Mouse (Mus musculus) c-Kit-positive CD71-negative TER-119-negative erythroid progenitor cells, embryonic 14.5 days (primary cell): ENCODE measurements around the gene Cyth2.

ENCODE experiments used
- DNase-seq: peaks from one replicate; pipeline ENCODE4 v3.0.0-alpha.2; 2013; ENCODE audit warnings: low read depth

Cyth2 gene

DNA sequence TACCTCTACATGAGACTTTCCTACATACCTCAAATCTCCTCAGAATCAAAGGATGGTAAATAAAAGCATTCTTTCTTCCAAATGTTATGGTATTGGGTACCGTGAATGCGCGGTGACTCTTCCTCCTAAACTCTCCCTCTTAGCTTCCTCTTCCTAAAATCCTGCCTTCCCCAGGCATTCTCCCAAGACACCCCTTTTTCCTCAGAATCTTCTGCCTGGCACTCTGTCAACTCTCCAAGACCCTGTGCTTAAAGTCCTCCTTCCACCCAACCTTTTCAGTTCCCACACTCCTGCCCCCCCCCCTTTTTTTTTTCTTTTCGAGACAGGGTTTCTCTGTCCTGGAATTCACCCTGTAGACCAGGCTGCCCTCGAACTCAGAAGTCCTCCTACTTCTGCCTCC lies 460 bp upstream of the Cyth2 start:
- no peak for DNase-seq

DNA sequence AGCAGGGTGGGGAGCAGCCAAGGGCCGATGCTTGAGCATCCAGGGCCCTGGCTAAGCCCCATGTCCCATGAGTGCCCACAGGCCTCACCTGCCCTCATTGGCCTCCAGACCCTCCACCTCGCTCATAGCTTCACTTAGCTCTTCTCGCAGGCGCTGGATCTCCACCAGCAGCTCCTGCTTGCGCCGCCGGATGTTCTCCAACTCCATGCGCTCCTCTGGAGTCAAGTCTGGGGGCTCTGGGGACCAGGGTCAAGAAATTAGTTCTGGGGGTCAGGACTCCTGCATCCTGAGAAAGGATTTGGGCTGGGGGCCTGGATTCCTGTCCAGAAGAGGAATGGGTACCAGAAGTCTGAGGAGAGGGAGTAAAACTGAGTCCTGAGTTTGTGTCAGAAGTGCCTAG lies 1.5 kb downstream of the Cyth2 start:
- DNase-seq = no peak

DNA sequence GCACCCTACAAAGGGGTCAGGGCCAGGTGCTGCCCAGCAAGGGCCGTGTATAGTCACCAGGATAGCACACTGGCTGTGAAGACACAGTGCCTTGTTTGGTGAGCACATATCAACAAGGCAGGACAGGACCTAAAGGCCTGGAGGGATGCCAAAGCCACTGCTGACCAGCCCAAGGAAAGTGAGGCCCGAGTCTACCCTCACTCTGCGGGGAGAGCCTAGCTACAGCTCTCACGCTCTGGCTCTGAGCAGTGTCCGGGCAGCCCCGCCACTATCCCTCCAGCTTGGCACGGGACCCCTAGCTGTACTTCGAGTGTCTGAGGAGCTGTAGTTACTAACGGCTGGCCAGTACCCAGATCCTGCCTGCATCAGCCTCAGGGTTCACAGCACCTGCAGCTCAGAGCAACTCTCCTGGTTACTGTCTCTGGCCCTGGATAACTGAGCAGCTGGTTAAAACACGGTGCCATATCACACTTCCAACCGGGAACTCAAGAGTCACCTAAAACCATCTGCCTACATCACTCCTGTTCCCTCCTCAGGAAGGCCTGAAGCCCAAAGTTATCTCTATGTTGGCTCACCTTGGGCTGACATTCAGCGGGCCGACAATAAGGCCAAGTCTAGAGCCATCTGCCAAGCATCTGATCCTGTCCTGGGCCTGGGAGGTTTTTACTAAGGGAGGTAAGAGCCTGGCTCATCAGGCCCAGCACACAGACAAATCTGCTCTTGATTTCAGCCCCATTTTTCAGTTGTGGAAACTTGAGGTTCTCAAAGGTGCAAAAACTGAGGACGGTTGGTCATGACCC lies 4.9 kb downstream of the Cyth2 start:
- no peak for DNase-seq

DNA sequence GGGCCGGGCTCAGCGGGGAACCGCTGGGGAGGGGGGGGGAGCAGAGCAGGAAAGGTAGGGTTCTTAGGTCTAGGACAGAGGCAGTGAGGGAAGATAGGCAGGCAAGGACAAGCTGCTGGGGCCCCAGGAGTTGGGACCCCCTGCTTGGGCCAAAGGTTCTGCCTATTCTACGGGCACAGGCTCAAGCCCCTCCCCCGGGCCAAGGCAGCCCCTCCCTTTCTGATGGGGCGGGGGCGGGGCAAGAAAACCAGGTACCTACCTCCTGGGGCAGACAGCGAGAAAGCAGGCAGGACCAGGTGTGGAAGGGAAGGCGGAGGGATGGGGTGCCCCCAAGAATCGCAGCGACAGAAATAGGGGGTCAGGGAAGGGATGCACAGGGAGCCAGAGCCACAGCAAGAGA lies 5.9 kb downstream of the Cyth2 start:
- no peak for DNase-seq

DNA sequence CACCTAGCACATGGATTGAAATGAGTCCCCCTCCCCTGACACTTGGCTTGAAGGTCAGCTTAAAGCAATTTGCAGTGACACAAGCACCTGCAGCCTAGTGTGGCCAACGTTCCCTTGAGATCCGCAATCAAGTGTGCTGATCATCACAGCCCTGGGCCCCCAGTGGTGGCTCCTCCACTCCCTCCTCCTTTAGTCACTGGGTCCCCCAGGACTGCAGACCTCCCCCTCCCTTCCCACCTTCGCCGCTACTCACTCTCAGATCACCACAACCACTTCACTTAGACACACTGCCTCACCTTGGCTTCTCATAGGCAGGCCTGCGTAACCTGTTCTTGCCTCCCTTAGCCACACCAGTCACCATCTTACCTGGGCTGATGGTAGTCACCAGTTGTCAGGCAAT lies 8.4 kb downstream of the Cyth2 start:
- no peak for DNase-seq

DNA sequence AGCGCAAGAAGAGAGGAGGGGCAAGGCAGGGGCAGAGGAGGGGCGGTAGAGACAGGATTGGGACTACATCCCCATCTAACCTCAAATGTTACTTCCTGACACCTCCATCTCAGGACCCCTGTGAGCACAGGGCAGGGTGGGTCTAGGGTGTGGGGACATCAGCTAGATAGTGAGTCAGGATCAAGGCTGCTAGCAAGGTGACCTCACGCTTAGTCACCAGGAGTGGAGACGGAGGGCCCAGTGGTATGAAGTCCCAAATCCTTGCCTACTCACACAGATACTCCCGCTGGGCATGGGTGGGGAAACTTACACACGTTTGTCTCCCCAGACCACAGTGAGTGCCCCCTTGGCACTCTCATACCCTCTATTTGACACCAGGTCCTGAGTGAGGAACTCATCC lies 11.8 kb downstream of the Cyth2 start:
- no peak for DNase-seq

DNA sequence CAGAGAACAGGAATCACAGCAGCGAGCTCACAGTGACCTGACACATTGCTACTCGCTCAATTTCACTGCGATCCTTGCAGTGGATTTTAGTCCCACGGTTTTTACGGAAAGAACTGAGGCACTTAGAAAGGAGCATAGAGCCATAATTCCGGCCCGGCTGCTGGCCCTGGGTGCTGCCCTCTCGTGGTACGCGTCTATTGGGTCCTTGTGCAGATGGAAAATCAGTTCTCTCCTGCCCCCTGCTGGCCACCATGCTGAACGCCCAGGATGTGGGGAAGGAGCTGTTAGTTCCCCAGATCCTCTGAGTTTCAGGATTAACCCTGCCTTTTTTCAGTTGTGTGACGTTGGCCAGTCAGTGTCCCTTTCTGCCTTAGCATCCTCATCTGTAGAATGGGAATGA lies 13.0 kb downstream of the Cyth2 start:
- peak; percentile 86 for DNase-seq

DNA sequence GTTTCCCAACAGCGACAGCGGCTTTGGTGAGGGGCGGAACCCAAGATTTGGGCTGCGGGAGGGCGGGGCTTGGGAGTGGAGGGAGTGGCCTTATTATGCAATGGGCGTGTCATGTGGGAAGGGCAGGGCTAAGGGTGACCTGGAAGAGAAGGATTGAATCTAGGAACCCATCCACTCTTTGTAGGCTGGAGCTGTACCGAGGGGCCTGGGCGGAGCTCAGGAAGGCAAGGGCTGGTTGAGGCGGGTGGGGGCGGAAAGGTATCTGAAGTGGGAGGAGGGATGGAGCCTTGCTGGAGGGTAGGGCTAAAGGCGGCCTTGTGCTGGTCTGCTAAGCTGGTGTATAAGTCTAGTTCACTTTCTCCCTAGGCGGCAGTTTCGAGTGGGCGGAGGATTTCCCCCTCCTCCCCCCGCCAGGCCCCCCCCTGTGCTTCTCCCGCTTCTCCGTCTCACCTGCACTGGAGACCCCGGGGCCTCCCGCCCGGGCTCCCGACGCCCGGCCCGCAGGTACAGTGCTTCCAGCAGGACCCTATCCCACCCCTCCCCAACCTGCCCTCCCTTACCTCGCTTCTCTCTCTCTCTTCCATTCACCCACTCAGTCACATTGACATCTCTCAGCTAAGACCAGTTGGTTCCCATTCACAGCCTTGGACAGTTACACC lies 13.7 kb downstream of the Cyth2 start:
- DNase-seq = peak; percentile 66

DNA sequence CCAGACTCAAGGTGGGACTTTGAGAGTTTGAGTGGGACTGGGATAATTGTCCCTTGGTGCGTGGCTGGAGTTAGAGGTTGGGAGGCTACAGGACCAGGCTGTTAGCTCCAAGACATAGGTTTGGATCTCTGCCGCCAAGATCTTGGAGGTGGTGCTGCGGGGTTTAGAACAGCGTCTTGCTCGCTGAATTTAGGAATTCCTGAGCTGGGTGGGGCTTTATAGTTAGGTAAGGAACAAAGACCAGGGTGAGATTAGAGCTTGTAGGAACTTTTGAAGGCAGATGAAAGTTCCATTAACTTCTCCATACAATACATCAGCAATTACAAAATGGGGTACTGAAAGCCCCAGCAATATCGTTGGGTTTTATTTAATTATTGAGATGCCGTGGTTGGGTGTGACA lies 14.4 kb downstream of the Cyth2 start:
- DNase-seq = no peak

DNA sequence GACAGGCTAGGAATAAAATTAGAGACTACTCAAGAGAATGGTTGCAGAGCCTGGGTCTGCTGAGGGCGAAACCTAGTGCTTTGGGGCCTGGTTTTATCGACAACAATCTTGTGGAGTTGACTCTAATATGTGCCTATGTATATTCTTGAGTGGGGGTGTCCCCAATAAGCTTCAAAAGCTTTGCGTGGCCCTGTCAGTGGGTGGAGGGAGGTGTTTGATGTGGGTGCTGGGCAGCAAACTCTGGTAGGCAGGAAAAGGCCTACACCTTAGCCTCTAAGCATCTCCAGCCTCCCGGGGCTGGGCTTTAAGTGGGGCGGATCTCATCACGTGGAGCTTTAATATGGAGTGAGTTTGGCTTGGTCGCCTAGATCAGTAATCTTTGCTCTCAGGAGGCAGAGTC lies 15.4 kb downstream of the Cyth2 start:
- no peak for DNase-seq

DNA sequence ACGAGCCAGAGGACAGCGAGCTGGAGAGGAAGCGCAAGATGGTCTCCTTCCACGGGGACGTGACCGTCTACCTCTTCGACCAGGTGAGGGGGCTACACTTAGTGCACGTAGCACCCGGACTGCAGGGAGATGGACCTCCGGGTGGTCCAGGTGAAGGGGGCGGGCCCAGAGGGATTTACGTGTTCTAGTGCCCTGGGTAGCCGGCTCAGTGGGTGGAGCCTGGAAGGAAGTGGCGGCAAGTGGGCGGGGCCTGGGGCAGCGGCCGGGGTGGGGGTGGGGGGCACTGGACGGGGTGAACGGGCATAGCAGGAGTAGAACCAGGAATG lies 15.9 kb downstream of the Cyth2 start:
- DNase-seq = no peak

DNA sequence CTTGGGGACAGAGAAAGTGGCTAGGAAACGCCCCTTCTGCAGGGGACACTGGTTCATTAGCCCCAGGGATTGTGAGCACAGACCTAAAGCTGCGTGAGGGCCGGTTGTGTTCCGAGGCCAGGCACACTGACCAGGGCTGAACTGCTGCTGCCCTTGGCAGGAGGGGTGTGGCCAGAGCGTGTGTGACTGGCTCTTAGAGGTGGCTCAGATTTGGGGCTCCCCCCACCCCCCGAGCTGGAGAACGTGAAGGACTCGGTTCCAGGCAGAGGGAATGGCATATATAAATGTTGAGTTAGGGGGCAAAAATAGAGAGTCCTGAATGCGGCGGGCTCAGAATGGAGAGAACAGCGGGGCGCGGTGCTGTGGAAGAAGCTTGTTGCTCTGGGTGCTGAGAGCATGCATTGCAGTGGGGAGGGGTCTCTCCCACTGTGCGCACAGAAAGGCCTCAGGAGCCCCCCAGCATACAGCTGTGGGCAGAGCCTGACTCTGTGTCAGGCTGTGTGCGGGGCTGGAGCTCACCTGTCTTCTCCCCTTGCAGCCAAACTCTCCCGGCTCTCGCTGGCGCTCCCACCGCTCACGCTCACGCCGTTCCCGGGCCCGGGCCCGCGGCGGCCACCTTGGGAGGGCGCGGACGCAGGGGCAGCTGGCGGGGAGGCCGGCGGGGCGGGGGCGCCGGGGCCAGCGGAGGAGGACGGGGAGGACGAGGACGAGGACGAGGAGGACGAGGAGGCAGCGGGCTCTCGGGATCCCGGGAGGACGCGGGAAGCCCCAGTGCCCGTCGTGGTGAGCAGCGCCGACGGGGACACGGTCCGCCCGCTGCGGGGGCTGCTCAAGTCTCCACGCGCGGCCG lies 16.5 kb downstream of the Cyth2 start:
- DNase-seq = no peak

DNA sequence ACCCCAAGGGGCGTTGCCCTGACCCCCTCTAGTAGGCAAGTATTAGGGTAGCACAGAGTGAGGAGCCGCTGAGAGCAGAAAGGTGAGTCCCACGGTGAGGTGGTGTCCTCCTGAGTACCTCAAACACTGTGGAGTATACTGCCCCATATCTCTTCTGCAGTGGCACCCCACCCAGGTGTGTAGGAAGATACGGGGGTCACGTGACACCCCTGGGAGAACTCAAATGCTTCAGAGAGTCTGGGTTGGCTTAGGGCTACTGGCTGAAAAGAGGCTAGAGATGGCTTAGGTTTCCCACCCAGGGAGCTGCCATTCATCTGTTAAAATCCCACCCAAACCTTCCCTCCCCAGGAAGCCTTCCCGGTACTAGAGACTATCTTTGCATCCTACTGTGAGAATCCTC lies 17.4 kb downstream of the Cyth2 start:
- no peak for DNase-seq

DNA sequence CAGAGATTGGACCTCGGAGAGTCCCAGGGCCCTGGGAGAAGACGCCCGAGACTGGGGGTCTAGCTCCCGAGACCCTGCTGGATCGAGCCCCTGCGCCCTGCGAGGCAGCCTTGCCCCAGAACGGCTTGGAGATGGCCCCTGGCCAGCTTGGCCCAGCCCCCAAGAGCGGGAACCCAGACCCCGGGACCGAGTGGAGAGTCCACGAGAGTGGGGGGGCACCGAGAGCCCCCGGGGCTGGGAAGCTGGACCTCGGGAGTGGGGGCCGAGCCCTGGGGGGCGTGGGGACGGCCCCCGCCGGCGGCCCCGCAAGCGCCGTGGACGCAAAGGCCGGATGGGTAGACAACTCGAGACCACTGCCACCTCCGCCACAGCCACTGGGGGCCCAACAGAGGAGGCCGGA lies 19.4 kb downstream of the Cyth2 start:
- no peak for DNase-seq

DNA sequence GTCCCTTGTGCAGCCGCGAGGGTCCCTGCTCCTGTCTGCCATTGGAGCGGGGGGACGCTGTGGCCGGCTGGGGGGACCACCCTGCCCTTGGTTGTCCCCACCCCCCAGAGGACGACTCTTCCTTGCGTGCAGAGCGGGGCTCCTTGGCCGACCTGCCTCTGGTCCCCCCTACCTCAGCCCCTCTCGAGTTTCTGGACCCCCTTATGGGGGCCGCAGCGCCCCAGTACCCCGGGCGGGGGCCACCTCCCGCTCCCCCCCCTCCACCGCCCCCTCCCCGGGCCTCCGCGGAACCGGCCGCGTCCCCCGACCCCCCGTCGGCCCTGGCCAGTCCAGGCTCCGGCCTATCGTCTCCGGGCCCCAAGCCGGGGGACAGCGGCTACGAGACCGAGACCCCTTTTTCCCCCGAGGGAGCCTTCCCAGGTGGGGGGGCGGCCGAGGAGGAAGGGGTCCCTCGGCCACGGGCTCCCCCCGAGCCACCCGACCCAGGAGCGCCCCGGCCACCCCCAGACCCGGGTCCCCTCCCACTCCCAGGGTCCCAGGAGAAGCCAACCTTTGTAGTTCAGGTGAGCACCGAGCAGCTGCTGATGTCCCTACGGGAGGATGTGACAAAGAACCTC lies 20.3 kb downstream of the Cyth2 start:
- DNase-seq = no peak

DNA sequence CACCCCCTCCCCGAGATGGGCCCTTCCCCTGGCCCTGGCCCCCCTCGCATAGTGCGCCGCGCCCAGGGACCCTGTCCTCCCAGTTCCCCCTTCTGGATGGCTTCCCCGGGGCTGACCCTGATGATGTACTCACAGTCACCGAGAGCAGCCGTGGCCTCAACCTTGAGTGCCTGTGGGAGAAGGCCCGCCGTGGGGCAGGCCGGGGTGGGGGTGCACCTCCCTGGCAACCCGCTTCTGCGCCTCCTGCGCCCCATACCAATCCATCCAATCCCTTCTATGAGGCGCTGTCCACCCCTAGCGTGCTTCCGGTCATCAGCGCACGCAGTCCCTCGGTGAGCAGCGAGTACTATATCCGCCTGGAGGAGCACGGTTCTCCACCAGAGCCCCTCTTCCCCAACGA lies 21.1 kb downstream of the Cyth2 start:
- DNase-seq = no peak

DNA sequence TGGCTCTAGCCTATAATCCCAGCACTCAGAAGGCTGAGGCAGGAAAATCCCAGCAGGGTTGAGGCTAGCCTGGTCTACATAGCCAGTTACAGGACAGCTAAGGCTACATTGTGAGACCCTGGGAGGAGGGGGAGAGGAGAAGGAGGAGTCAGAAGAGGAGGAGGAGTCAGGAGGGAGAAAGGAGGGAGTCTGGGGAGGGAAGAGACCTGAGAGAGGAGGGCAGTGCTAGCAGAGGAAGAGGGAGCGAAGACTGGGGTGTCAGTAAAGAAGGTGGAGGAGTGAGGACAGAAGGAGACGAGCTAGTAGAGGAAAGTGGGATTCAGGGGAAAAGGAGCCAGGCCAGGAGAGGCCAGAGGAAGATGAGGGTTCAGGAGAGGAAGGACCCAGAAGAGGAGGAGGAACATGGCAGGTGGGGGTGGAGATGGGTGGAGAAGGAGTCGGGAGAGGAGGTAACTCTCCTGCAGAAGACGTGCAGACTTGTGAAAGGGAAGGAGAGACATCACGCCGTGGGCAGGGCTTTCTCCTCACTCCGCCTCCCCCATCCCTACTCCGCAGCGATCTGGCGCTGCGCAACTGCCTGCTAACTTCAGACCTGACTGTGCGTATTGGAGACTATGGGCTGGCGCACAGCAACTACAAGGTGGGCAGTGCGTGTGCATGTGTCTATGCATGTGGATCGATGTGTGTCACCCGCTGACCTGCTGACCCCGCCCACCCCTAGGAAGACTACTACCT lies 22.5 kb downstream of the Cyth2 start:
- DNase-seq = no peak

DNA sequence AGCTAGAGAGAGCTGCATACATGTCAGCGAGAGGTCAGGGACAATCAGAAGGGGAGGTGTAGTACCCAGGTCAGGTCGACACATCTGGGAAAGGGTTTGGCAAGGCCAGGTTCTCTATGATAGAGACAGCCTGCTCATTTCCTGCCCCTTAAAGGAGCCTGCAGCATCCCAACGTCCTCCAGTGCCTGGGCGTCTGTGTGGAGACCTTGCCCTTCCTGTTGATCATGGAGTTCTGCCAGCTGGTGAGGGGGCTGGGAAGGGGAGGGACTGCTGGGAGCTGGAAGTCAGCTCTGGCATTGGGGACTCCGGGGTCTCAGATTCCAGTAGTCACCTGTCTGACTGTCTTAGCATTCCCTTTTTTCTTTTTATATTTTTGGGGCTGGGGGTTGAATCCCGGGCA lies 23.7 kb downstream of the Cyth2 start:
- no peak for DNase-seq

DNA sequence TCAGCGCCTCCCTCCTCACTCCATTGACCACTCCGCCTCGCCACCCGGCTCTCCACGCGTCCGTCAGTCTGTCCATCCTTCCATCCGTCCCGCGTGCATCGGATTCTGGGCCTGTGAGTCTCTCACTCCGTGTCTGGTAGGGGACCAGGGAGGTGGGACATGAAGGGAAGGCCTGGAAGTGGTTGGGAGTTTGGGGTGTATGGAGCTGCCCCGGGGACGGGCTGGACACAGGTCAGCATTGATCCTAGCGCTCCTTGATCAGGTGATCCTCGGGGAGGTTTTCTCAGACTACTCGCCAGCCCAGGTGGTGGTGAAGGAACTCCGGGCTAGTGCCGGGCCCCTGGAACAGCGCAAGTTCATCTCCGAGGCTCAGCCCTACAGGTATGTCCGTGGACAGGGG lies 26.7 kb downstream of the Cyth2 start:
- DNase-seq = no peak

DNA sequence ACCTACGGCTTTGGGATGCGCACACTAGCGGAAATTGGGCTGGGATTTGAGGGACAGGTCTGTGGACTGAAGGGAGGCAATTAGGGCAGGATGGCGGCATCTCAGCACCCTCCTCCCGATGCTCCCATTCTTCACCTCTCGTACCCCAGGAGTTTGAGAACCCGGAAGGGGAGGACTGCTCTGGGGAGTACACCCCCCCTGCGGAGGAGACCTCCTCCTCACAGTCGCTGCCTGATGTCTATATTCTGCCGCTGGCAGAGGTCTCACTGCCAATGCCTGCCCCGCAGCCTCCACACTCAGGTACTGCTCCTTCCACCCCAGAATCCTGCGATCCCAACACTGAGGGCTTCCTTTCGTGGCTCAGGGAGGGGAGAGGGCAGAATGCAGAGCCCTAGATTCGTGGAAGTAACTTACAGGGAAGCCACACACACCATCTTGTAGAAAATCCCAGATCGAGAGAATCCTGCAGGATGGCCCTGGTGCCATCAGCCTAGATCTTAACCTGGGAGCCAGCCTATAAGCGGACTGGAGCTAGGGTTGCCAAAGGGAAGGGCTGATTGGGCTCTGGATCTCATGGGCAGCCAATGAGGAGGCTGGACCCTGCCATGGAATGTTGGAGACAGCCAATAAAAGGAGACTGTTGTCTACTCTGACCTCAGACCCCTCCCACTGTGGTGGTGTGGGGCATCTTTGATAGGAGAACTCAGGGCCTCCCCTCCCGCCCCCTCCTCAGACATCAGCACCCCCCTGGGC lies 27.5 kb downstream of the Cyth2 start:
- no peak for DNase-seq

DNA sequence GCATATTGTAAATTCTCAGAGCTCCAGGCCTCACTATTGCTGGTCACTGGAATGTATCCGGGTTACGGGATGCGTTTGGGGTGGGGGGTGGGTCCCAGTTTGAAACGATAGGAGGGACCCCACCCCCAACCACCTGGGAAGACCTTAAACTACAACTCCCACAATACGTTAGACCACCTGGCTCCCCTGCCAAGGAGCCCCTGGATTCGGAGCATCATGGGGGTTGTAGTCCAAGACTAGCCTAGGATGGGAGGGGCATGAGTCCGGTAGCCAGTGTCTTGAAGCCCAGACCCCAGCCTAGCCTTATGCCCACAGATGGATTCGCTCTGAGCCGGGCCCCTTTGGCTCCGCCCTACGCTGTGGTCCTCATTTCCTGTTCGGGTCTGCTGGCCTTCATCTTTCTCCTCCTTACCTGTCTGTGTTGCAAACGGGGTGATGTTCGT lies 28.2 kb downstream of the Cyth2 start:
- no peak for DNase-seq
